Mouse (Mus musculus) intestine, embryonic 15.5 days (tissue): ENCODE data around the gene Fastkd5. TPM values are rescaled to one million over a fixed set of nuclear protein-coding genes. Genes with fewer than 3 reads are reported as not detected.

Experiments
- ATAC-seq: fragments of 200-750 bp; cut with Nextera tagmentation; 2 replicates; pipeline ENCODE4 v1.8.0; 2017; ENCODE audit warnings: moderate TSS enrichment, moderate library complexity
- H3K27ac ChIP-seq: fragments of 300-500 bp; sonication (generic); 2 replicates; pipeline ENCODE4 v1.5.1; 2015; ENCODE audit warnings: mild to moderate bottlenecking, inconsistent platforms
- H3K27me3 ChIP-seq: fragments of 300-500 bp; sonication (generic); replicated peaks from 2 replicates; pipeline ENCODE4 v1.6.1; 2015; ENCODE audit warnings: inconsistent platforms
- H3K36me3 ChIP-seq: fragments of 300-500 bp; sonication (generic); 2 replicates; pipeline ENCODE4 v1.6.1; 2015; ENCODE audit warnings: inconsistent platforms
- H3K4me1 ChIP-seq: fragments of 300-500 bp; sonication (generic); replicated peaks from 2 replicates; pipeline ENCODE4 v1.6.1; 2015; ENCODE audit warnings: inconsistent platforms
- H3K4me2 ChIP-seq: fragments of 300-500 bp; sonication (generic); replicated peaks from 2 replicates; pipeline ENCODE4 v1.6.1; 2015; ENCODE audit warnings: mild to moderate bottlenecking, inconsistent platforms
- H3K4me3 ChIP-seq: fragments of 300-500 bp; sonication (generic); replicated peaks from 2 replicates; pipeline ENCODE4 v1.5.1; 2015; ENCODE audit warnings: inconsistent platforms
- H3K9ac ChIP-seq: fragments of 300-500 bp; sonication (generic); 2 replicates; pipeline ENCODE4 v1.6.1; 2015; ENCODE audit warnings: inconsistent platforms
- H3K9me3 ChIP-seq: fragments of 300-500 bp; sonication (generic); 2 replicates; pipeline ENCODE4 v1.6.1; 2016; ENCODE audit warnings: inconsistent platforms
- WGBS: fragments of 180-500 bp; shearing (Covaris S2); methylation state at CpG from one replicate; pipeline ENCODE4 v1.1.7; 2015; 5-methylcytosine and 5-hydroxymethylcytosine counted together
- polyA plus RNA-seq: library from polyadenylated mRNA; unstranded; fragments of >200 nt; fragmentation: Nextera tagmentation; extraction: Ambion mirVana; gene quantifications from 2 replicates; pipeline ENCODE4 v1.2.1, GENCODE M21; 2015

The Fastkd5 gene
- polyA plus RNA-seq = 14.0 and 16.3 TPM in 2 replicates

DNA sequence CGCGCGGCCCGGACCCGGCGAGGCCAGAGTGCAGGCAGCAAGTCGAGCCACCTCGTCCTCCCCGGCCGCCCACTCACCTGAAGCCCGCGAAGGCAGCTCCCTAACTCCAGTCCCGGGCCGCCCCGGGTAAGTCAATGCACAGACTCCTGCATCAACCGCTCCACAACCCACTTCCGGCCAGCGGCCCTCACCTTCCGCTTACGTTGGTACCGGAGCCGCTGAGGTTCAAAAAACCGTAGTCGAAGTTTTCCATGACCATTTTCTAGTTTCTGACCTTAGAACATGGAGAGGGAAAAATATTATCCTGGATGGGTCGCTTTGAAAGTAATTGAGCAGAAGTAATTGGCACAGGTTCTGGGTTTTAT lies at the start of gene Fastkd5, which contains the start of gene Ubox5:
Gene Fastkd5, minus strand, starts transcription at position 189 of the 365 bp plus-strand sequence.
Gene Ubox5, minus strand, starts transcription at position 200 of the 365 bp plus-strand sequence.
- WGBS = 0% methylated on average over 25 of the region's 25 CpGs
- peak; percentile 87 for ATAC-seq
- peak within 1 kb of the TSS; percentile 67 for H3K4me2 ChIP-seq

DNA sequence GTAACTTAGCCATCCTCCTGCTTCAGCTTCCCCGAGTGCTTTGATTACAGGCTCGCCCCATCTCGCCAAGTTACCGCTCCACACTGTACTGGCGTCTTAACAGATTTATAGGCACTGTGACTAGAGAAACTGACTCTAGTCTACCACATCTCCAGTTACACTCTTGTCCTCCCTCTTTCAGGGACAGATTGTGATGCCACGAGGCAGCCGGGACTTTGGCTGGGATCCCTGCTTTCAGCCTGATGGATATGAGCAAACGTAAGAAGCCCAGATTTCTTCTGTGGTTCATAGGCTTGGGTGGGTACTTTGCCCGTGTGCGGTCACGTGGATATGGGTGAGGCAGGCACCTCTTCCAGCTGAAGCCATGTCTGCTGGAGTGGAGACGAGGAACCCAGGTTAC lies 49.3 kb upstream of the Fastkd5 start:
- H3K36me3 ChIP-seq = peaks cover 44% of the 10 kb centered on the region
- no peaks in the 10 kb centered on the region for H3K9me3 ChIP-seq
- WGBS = 94% methylated on average over 12 of the region's 12 CpGs
- no peak for ATAC-seq
- no peak overlapping the region for H3K4me3 ChIP-seq
- H3K27ac ChIP-seq = no peak overlapping the region
- H3K4me2 ChIP-seq = no peak overlapping the region
- H3K4me1 ChIP-seq = no peaks in the 10 kb centered on the region
- H3K27me3 ChIP-seq = no peaks in the 10 kb centered on the region
- no peak overlapping the region for H3K9ac ChIP-seq

More for the DNA sequence above, at the start of gene Fastkd5, which contains the start of gene Ubox5:
- Histone ChIP-seq H3K27ac (peak within 1 kb of the TSS; percentile 62), H3K4me1 (peaks cover 10% of the 10 kb centered on the region), H3K27me3 (peaks cover 7% of the 10 kb centered on the region; the same call in 1 of the 2 replicates), H3K9me3 (no peaks in the 10 kb centered on the region), H3K36me3 (no peaks in the 10 kb centered on the region; the same call in 1 of the 2 replicates), H3K4me3 (peak within 1 kb of the TSS; percentile 92), H3K9ac (peak within 1 kb of the TSS; percentile 88)

- Histone ChIP-seq H3K4me3 (no peak overlapping the region), H3K9ac (no peak overlapping the region), H3K27ac (no peak overlapping the region), H3K4me2 (no peak overlapping the region), H3K27me3 (no peaks in the 10 kb centered on the region), H3K9me3 (no peaks in the 10 kb centered on the region), H3K4me1 (no peaks in the 10 kb centered on the region), H3K36me3 (peaks cover 53% of the 10 kb centered on the region)
- no peak for ATAC-seq
- 81% methylated on average over 10 of the region's 10 CpGs for WGBS
Observed at GRCm38 (mm10) chr2:130677211-130677610, 47.4 kb upstream of the Fastkd5 start.

- Histone ChIP-seq H3K9me3 (no peaks in the 10 kb centered on the region), H3K4me3 (peak within 1 kb of the TSS; percentile 70), H3K4me2 (peak within 1 kb of the TSS; percentile 78), H3K4me1 (peaks cover 22% of the 10 kb centered on the region), H3K27me3 (no peaks in the 10 kb centered on the region), H3K27ac (peak within 1 kb of the TSS; percentile 86), H3K9ac (peak within 1 kb of the TSS; percentile 73), H3K36me3 (peaks cover 11% of the 10 kb centered on the region)
- WGBS = under 1% methylated on average over 31 of the region's 31 CpGs
- ATAC-seq = peak; percentile 76
Observed at GRCm38 (mm10) chr2:130667559-130667958, 37.7 kb upstream of the Fastkd5 start, which contains the start of gene Itpa. TSS of gene Itpa (plus strand) at chr2:130667610.

- peak within 1 kb of the TSS; percentile 57 for H3K4me3 ChIP-seq
- H3K27me3 ChIP-seq = no peaks in the 10 kb centered on the region
- WGBS = 0% methylated on average over 40 of the region's 40 CpGs
- no peaks in the 10 kb centered on the region for H3K9me3 ChIP-seq
- peak within 1 kb of the TSS; percentile 88 for H3K4me2 ChIP-seq
- H3K4me1 ChIP-seq = peaks cover 20% of the 10 kb centered on the region
- peak; percentile 98 for ATAC-seq
- 0 out of 2 replicates have a peak, but pooled peaks cover 4% of the 10 kb centered on the region for H3K36me3 ChIP-seq
- H3K27ac ChIP-seq = peak within 1 kb of the TSS; percentile 99
- peak within 1 kb of the TSS; percentile 85 for H3K9ac ChIP-seq
Observed at GRCm38 (mm10) chr2:130664102-130664701, 34.4 kb upstream of the Fastkd5 start, which contains the start of gene Ddrgk1. TSS of gene Ddrgk1 (minus strand) at chr2:130664659.

DNA sequence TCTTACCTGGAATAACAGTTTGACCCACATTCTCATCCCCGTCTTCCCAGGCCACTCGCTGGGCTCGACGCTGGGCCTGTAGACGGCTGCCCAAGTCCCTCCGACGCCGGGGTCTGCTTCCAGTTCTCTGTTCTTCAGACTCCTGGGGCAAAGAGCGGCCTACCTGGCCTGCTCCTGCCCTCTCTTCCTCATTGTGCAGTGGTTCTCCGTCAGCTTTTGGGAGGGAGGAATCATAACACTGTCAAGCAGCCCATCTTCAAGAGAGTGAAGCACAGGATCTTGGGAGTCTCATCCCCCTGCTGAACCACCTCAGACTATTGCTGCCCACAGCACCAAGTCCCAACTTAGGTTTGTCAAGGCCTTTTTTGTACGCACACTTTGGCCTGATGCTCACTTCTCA lies 33.5 kb upstream of the Fastkd5 start:
- no peaks in the 10 kb centered on the region for H3K9me3 ChIP-seq
- 88% methylated on average over 11 of the region's 11 CpGs for WGBS
- peaks cover 17% of the 10 kb centered on the region for H3K4me1 ChIP-seq
- no peak for ATAC-seq
- no peaks in the 10 kb centered on the region for H3K27me3 ChIP-seq
- H3K4me3 ChIP-seq = peak overlapping the region; percentile 57
- peak overlapping the region; percentile 85 for H3K9ac ChIP-seq
- no peak overlapping the region for H3K27ac ChIP-seq
- H3K36me3 ChIP-seq = peaks cover 10% of the 10 kb centered on the region
- peak overlapping the region; percentile 88 for H3K4me2 ChIP-seq

DNA sequence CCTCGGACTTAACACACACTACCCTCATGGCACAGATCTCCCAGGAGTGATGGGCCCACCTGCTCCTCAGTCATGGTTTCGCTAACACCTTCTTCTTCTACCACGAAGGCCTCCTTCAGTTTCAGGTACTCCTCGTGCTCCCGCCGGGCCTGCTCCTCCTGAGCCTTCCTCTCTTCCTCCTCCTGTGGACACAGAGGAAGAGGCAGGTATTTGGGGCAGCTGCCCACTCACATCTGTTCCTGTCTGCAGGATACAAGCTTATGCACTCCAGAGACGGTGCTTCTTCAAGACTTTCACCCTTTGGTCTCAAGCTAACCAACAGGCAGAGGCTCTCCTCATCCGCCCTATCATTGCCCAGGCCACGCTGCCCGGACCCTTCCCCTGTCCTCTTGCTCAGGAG lies 28.7 kb upstream of the Fastkd5 start:
- ATAC-seq = no peak
- Histone ChIP-seq H3K27me3 (no peaks in the 10 kb centered on the region), H3K4me3 (no peak overlapping the region), H3K27ac (no peak overlapping the region), H3K4me2 (no peak overlapping the region), H3K4me1 (peaks cover 4% of the 10 kb centered on the region), H3K9me3 (no peaks in the 10 kb centered on the region), H3K9ac (no peak overlapping the region), H3K36me3 (peaks cover 41% of the 10 kb centered on the region)
- 94% methylated on average over 10 of the region's 10 CpGs for WGBS

- no peak overlapping the region for H3K9ac ChIP-seq
- ATAC-seq = no peak
- H3K27ac ChIP-seq = no peak overlapping the region
- 86% methylated on average over 6 of the region's 6 CpGs for WGBS
- H3K9me3 ChIP-seq = no peaks in the 10 kb centered on the region
- no peaks in the 10 kb centered on the region for H3K4me1 ChIP-seq
- no peaks in the 10 kb centered on the region for H3K27me3 ChIP-seq
- no peak overlapping the region for H3K4me3 ChIP-seq
- peaks cover 41% of the 10 kb centered on the region for H3K36me3 ChIP-seq
- no peak overlapping the region for H3K4me2 ChIP-seq
Observed at GRCm38 (mm10) chr2:130657541-130657940, 27.7 kb upstream of the Fastkd5 start.

GRCm38 (mm10) chr2:130656536-130656935 lies 26.7 kb upstream of the Fastkd5 start:
- Histone ChIP-seq H3K4me2 (no peak overlapping the region), H3K9me3 (no peaks in the 10 kb centered on the region), H3K27me3 (no peaks in the 10 kb centered on the region), H3K27ac (no peak overlapping the region), H3K36me3 (peaks cover 41% of the 10 kb centered on the region), H3K4me1 (no peaks in the 10 kb centered on the region), H3K9ac (no peak overlapping the region), H3K4me3 (no peak overlapping the region)
- 90% methylated on average over 9 of the region's 9 CpGs for WGBS
- ATAC-seq = no peak

GRCm38 (mm10) chr2:130655660-130656339 lies 26.0 kb upstream of the Fastkd5 start:
- Histone ChIP-seq H3K4me1 (no peaks in the 10 kb centered on the region), H3K9me3 (no peaks in the 10 kb centered on the region), H3K4me3 (no peak overlapping the region), H3K4me2 (no peak overlapping the region), H3K27ac (no peak overlapping the region), H3K36me3 (peaks cover 38% of the 10 kb centered on the region), H3K27me3 (no peaks in the 10 kb centered on the region), H3K9ac (no peak overlapping the region)
- WGBS = 94% methylated on average over 6 of the region's 6 CpGs
- no peak for ATAC-seq

- Histone ChIP-seq H3K4me1 (no peaks in the 10 kb centered on the region), H3K27me3 (no peaks in the 10 kb centered on the region), H3K27ac (no peak overlapping the region), H3K36me3 (peaks cover 34% of the 10 kb centered on the region), H3K9ac (no peak overlapping the region), H3K4me2 (no peak overlapping the region), H3K9me3 (no peaks in the 10 kb centered on the region), H3K4me3 (no peak overlapping the region)
- WGBS = 90% methylated on average over 1 of the region's 1 CpGs
- no peak for ATAC-seq
Observed at GRCm38 (mm10) chr2:130653760-130654159, 23.9 kb upstream of the Fastkd5 start.

GRCm38 (mm10) chr2:130653303-130653702 lies 23.5 kb upstream of the Fastkd5 start:
- ATAC-seq = no peak
- H3K27me3 ChIP-seq = no peaks in the 10 kb centered on the region
- no peak overlapping the region for H3K4me2 ChIP-seq
- peaks cover 31% of the 10 kb centered on the region for H3K36me3 ChIP-seq
- no peaks in the 10 kb centered on the region for H3K9me3 ChIP-seq
- 87% methylated on average over 2 of the region's 2 CpGs for whole genome bisulfite sequencing
- no peak overlapping the region for H3K27ac ChIP-seq
- no peaks in the 10 kb centered on the region for H3K4me1 ChIP-seq
- no peak overlapping the region for H3K9ac ChIP-seq
- no peak overlapping the region for H3K4me3 ChIP-seq
